In the genomic region with DNA sequence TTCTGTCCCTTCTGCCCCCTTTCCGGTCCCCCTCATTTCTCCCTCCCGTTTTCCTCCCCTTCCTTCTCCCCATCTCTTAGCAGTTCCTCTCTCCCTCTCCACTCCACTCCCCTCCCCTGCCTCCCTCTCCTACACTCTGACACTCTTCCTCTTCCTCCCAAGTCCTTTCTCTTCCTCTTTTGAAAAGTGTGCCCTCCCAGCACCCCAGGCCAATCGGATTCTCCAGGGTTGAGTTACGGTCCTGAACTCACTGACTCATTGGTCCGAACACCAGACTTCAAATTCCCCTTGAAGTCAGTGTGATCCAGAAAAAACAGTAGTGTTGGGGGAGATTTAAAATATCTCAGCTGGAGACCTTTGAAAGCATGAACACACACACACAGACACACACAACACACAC, we compare ENCODE assay signal across 10 mouse cellular contexts.
A peak's percentile ranks its signal among the peaks of the same experiment; 100 is the strongest.
DNase-seq lines count a peak whose midpoint lies in the region; ATAC-seq and TF ChIP-seq lines count a peak whose summit lies in the region.
"Had no signal": no experiment of that assay in that cellular context is flagged by ENCODE, and none has a peak within 500 bp of the region (broad histone marks: within the 10 kb centered on the region; RNA-seq: fewer than 3 reads in every experiment).

No protein-coding gene starts in this region.

- no peak overlapping the region for H3K9ac ChIP-seq in kidney, postnatal 0 days (ENCODE audit: low read depth, low read length)
- no peak overlapping the region for H3K9ac ChIP-seq in embryonic facial prominence, embryonic 14.5 days (ENCODE audit: low read depth, low read length)

- H3K27ac ChIP-seq in kidney, postnatal 0 days = 0 out of 2 replicates have a peak overlapping the region, but pooled peaks have one; percentile 5
- 0 out of 2 replicates have a peak overlapping the region, but pooled peaks have one; percentile 61 for H3K27ac ChIP-seq in embryonic facial prominence, embryonic 14.5 days (replicated peaks; ENCODE audit: low read depth, low read length)

- H3K4me3 ChIP-seq in kidney, postnatal 0 days (replicated peaks; ENCODE audit: low read depth, low read length) = no peak overlapping the region
- no peak overlapping the region for H3K4me3 ChIP-seq in embryonic facial prominence, embryonic 14.5 days (ENCODE audit: low read depth, low read length)

- 0 out of 2 replicates have a peak, but pooled peaks cover 3% of the 10 kb centered on the region for H3K4me1 ChIP-seq in kidney, postnatal 0 days (replicated peaks; ENCODE audit: insufficient read depth, low read length)
- peaks cover 20% of the 10 kb centered on the region for H3K4me1 ChIP-seq in embryonic facial prominence, embryonic 14.5 days (ENCODE audit: control insufficient read depth, insufficient read depth, low read length)

- no peaks in the 10 kb centered on the region for H3K9me3 ChIP-seq in kidney, postnatal 0 days (replicated peaks; ENCODE audit: low read length)
- peaks cover 2% of the 10 kb centered on the region; the same call in 1 of the 2 replicates for H3K9me3 ChIP-seq in embryonic facial prominence, embryonic 14.5 days (ENCODE audit: control insufficient read depth, low read length)

- 19% methylated on average over 5 of the region's 5 CpGs for WGBS in kidney, postnatal 0 days
- 6% methylated on average over 5 of the region's 5 CpGs for WGBS in embryonic facial prominence, embryonic 14.5 days

- no peaks in the 10 kb centered on the region for H3K36me3 ChIP-seq in kidney, postnatal 0 days (ENCODE audit: insufficient read depth, low read length)
- H3K36me3 ChIP-seq in embryonic facial prominence, embryonic 14.5 days (ENCODE audit: control insufficient read depth, insufficient read depth, low read length) = no peaks in the 10 kb centered on the region

- peaks cover 4% of the 10 kb centered on the region; the same call in 1 of the 2 replicates for H3K27me3 ChIP-seq in kidney, postnatal 0 days (ENCODE audit: insufficient read depth, low read length)
- H3K27me3 ChIP-seq in embryonic facial prominence, embryonic 14.5 days (replicated peaks; ENCODE audit: control insufficient read depth, insufficient read depth, low read length) = no peaks in the 10 kb centered on the region

- DNase-seq in embryo, embryonic 10.5 days (ENCODE audit: low spot score) = peak; percentile 57
- no peak for DNase-seq in embryo, embryonic 9.5 days (ENCODE audit: extremely low spot score)
- peak; percentile 63 for DNase-seq in kidney, postnatal 0 days (ENCODE audit: low spot score)
- no peak for DNase-seq in kidney, postnatal 36 days
- DNase-seq in embryonic facial prominence, embryonic 14.5 days (ENCODE audit: low spot score) = peak; percentile 44
- DNase-seq in retina, embryonic 14.5 days (ENCODE audit: low spot score) = no peak
- DNase-seq in adrenal gland, adult (ENCODE audit: inconsistent age in 2 of 2, low spot score in 1 of 2) = no peak
- DNase-seq: adrenal gland, postnatal 14 days; gastrocnemius, postnatal 36 days had no signal

- ATAC-seq in kidney, postnatal 0 days (replicated peaks; ENCODE audit: low FRiP score, low read depth) = no peak
- no peak for ATAC-seq in embryonic facial prominence, embryonic 14.5 days (ENCODE audit: low read depth)
- ATAC-seq in megakaryocyte progenitor cell, adult 5-6 weeks (replicated peaks; ENCODE audit: poor library complexity) = peak; percentile 97

- H3K4me2 ChIP-seq in kidney, postnatal 0 days (ENCODE audit: low read length) = peak overlapping the region; percentile 27; the same call in 1 of the 2 replicates
- H3K4me2 ChIP-seq in embryonic facial prominence, embryonic 14.5 days (ENCODE audit: low read depth, low read length) = peak overlapping the region; percentile 19; the same call in 1 of the 2 replicates

- no peak for TF ChIP-seq CTCF in kidney, postnatal 0 days (IDR thresholded peaks at IDR 0.05; ENCODE audit: low read depth)

Comparison
In these comparisons a context has a peak if more than half of its experiments do, and no peak if none do; other contexts are left out.
1. DNase-seq: peak in embryo, embryonic 10.5 days (single experiment), kidney, postnatal 0 days (single experiment) and embryonic facial prominence, embryonic 14.5 days (single experiment); none in embryo, embryonic 9.5 days (single experiment), kidney, postnatal 36 days (0 of 2), retina, embryonic 14.5 days (single experiment) and adrenal gland, adult (0 of 2).